Mouse (Mus musculus) spleen, postnatal 36 days (tissue): ENCODE measurements around the gene Ddx49.
A peak's percentile ranks its signal among the peaks of the same experiment; 100 is the strongest.

Source experiments
- DNase-seq, 2 experiments: peaks; one replicate each; pipeline ENCODE4 v3.0.0; 2022; ENCODE audit warnings: low spot score in 2 of 2, mixed read lengths in 1 of 2

Ddx49 gene

DNA sequence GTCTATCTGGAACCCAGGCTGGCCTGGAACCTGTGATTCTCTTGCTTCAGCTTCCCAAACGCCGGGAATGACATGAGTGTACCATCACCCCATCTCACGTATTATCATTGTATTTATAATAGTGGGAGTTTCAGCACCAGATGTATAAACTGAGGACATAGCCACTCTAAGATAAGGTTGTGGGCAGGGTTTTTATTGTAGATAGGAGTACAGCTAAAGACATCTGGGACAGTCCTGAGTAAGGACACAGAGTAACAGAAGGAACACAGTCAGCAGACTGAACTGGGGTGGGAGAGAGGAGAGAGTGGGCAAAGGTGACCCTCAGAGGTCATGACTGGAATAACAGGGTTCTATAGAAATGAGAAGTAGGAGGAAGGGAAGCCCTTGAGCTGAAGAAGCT, 34.6 kb downstream of the Ddx49 start:
- DNase-seq, result no peak

DNA sequence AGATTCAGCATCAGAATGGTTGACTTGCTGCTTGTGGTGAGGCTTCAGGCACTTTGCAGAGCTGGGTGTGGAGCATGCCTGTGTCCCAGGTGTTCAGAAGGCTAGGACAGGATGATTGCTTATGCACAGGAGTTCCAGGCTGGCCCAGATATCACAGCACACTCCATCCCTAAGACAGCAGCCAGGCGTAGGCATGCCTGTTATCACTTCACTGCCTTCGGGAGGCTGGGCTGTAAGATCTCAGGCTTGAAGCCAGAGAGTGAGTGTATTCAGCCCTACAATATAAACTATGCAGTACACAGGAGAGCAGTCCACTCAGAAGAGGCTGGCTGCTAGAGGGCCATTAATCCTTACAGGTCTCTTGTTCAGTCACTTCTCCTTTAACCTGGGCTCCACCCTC, 43.2 kb downstream of the Ddx49 start:
- peak in 1 of 2 experiments; percentile 24 for DNase-seq

- DNase-seq, result peak in 1 of 2 experiments; percentile 22
Measured at GRCm38 (mm10) chr8:70258600-70258999, 43.7 kb downstream of the Ddx49 start.

DNA sequence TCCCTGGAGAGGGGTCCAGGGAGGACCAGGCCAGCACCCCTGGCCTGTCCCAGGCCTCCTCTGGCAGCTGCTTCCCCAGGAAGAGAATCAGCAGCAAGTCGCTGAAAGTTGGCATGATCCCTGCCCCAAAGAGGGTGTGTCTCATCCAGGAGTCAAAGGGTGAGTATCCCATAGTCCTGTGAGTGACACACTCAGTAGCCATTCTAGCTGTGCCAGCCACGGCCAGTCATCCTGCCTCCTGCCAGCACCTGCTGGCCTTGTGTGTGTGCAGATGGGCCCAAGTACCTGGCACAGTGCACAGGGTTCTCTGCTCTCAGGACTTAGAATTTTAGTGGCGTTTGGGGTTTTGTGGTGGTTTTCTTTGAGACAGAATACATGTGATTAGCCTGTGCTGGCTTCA, 44.8 kb downstream of the Ddx49 start:
- DNase-seq, result no peak

- no peak for DNase-seq
Measured at GRCm38 (mm10) chr8:70254628-70255027, 47.7 kb downstream of the Ddx49 start.

- DNase-seq, result no peak
Measured at GRCm38 (mm10) chr8:70247841-70248240, 54.4 kb downstream of the Ddx49 start.

GRCm38 (mm10) chr8:70246622-70247021, 55.7 kb downstream of the Ddx49 start:
- no peak for DNase-seq
